Mouse (Mus musculus): Measurements from ENCODE around the gene Ogdhl. TPM values are rescaled to one million over a fixed set of nuclear protein-coding genes. Genes with fewer than 3 reads are reported as not detected.

The Ogdhl gene
- total and polyA plus RNA-seq, 2 experiments from 2014 or later, result 6.5 to 13.1 TPM

- H3K27me3 ChIP-seq (ENCODE audit: control insufficient read depth, insufficient read depth, low read length), result no peaks in the 10 kb centered on the region
- ATAC-seq (ENCODE audit: insufficient read depth, low read depth) (no peak), DNase-seq (ENCODE audit: low spot score) (no peak)
- WGBS, result 87% methylated on average over 2 of the region's 2 CpGs
- H3K27ac ChIP-seq (ENCODE audit: low read depth), result no peak overlapping the region
- no peaks in the 10 kb centered on the region for H3K9me3 ChIP-seq (replicated peaks; ENCODE audit: control insufficient read depth, low read length)
- no peak overlapping the region for H3K4me3 ChIP-seq (ENCODE audit: low read depth, low read length)
- TF ChIP-seq EP300 (IDR thresholded peaks at IDR 0.05; ENCODE audit: low read depth) (no peak), CTCF (IDR thresholded peaks at IDR 0.05; ENCODE audit: low read depth) (no peak)
- no peaks in the 10 kb centered on the region for H3K36me3 ChIP-seq (replicated peaks; ENCODE audit: control insufficient read depth, insufficient read depth, low read length)
- no peak overlapping the region for H3K9ac ChIP-seq (replicated peaks; ENCODE audit: low read depth, low read length)
- no peaks in the 10 kb centered on the region for H3K4me1 ChIP-seq (ENCODE audit: control insufficient read depth, insufficient read depth)
- H3K4me2 ChIP-seq (ENCODE audit: low read depth, low read length), result no peak overlapping the region
Observed at GRCm38 (mm10) chr14:32311381-32312035, 10.3 kb upstream of the Ogdhl start.

- no peak for ATAC-seq (ENCODE audit: insufficient read depth, low read depth)
Observed at GRCm38 (mm10) chr14:32317822-32318221, 4.0 kb upstream of the Ogdhl start.

GRCm38 (mm10) chr14:32323221-32323620, 1.4 kb downstream of the Ogdhl start:
- 83% methylated on average over 5 of the region's 5 CpGs for WGBS
- no peak for DNase-seq (ENCODE audit: low spot score)
- Histone ChIP-seq H3K9me3 (replicated peaks; ENCODE audit: control insufficient read depth, low read length) (no peaks in the 10 kb centered on the region), H3K27me3 (ENCODE audit: control insufficient read depth, insufficient read depth, low read length) (0 out of 2 replicates have a peak, but pooled peaks cover 4% of the 10 kb centered on the region), H3K4me1 (ENCODE audit: control insufficient read depth, insufficient read depth) (no peaks in the 10 kb centered on the region), H3K36me3 (replicated peaks; ENCODE audit: control insufficient read depth, insufficient read depth, low read length) (no peaks in the 10 kb centered on the region), H3K4me3 (ENCODE audit: low read depth, low read length) (no peak overlapping the region), H3K9ac (replicated peaks; ENCODE audit: low read depth, low read length) (no peak overlapping the region), H3K27ac (ENCODE audit: low read depth) (no peak overlapping the region), H3K4me2 (ENCODE audit: low read depth, low read length) (no peak overlapping the region)
- TF ChIP-seq CTCF (IDR thresholded peaks at IDR 0.05; ENCODE audit: low read depth) (no peak), EP300 (IDR thresholded peaks at IDR 0.05; ENCODE audit: low read depth) (no peak)
- ATAC-seq (ENCODE audit: insufficient read depth, low read depth), result no peak

More at GRCm38 (mm10) chr14:32317822-32318221, 4.0 kb upstream of the Ogdhl start:
- H3K27ac ChIP-seq (ENCODE audit: low read depth), result no peak overlapping the region
- no peak overlapping the region for H3K4me2 ChIP-seq (ENCODE audit: low read depth, low read length)
- H3K36me3 ChIP-seq (replicated peaks; ENCODE audit: control insufficient read depth, insufficient read depth, low read length), result no peaks in the 10 kb centered on the region
- 0 out of 2 replicates have a peak, but pooled peaks cover 4% of the 10 kb centered on the region for H3K27me3 ChIP-seq (ENCODE audit: control insufficient read depth, insufficient read depth, low read length)
- no peak for DNase-seq (ENCODE audit: low spot score)
- no peak overlapping the region for H3K4me3 ChIP-seq (ENCODE audit: low read depth, low read length)
- H3K4me1 ChIP-seq (ENCODE audit: control insufficient read depth, insufficient read depth), result no peaks in the 10 kb centered on the region
- no peak overlapping the region for H3K9ac ChIP-seq (replicated peaks; ENCODE audit: low read depth, low read length)
- no peak for TF ChIP-seq CTCF (IDR thresholded peaks at IDR 0.05; ENCODE audit: low read depth)
- no peak for TF ChIP-seq EP300 (IDR thresholded peaks at IDR 0.05; ENCODE audit: low read depth)
- H3K9me3 ChIP-seq (replicated peaks; ENCODE audit: control insufficient read depth, low read length), result no peaks in the 10 kb centered on the region
- WGBS, result 12% methylated on average over 4 of the region's 4 CpGs

- ATAC-seq (ENCODE audit: insufficient read depth, low read depth), result no peak
- Histone ChIP-seq H3K27ac (ENCODE audit: low read depth) (no peak overlapping the region), H3K27me3 (ENCODE audit: control insufficient read depth, insufficient read depth, low read length) (no peaks in the 10 kb centered on the region), H3K4me1 (ENCODE audit: control insufficient read depth, insufficient read depth) (no peaks in the 10 kb centered on the region), H3K4me3 (ENCODE audit: low read depth, low read length) (no peak overlapping the region), H3K9me3 (replicated peaks; ENCODE audit: control insufficient read depth, low read length) (no peaks in the 10 kb centered on the region), H3K9ac (replicated peaks; ENCODE audit: low read depth, low read length) (no peak overlapping the region), H3K36me3 (replicated peaks; ENCODE audit: control insufficient read depth, insufficient read depth, low read length) (no peaks in the 10 kb centered on the region), H3K4me2 (ENCODE audit: low read depth, low read length) (no peak overlapping the region)
- 84% methylated on average over 9 of the region's 9 CpGs for WGBS
- no peak for DNase-seq (ENCODE audit: low spot score)
- TF ChIP-seq CTCF (IDR thresholded peaks at IDR 0.05; ENCODE audit: low read depth) (no peak), EP300 (IDR thresholded peaks at IDR 0.05; ENCODE audit: low read depth) (no peak)
Observed at GRCm38 (mm10) chr14:32327366-32327765, 5.5 kb downstream of the Ogdhl start.

GRCm38 (mm10) chr14:32332515-32333445, 11.0 kb downstream of the Ogdhl start:
- no peak overlapping the region for H3K27ac ChIP-seq (ENCODE audit: low read depth)
- H3K27me3 ChIP-seq (ENCODE audit: control insufficient read depth, insufficient read depth, low read length), result no peaks in the 10 kb centered on the region
- no peak for ATAC-seq (ENCODE audit: insufficient read depth, low read depth)
- no peaks in the 10 kb centered on the region for H3K4me1 ChIP-seq (ENCODE audit: control insufficient read depth, insufficient read depth)
- WGBS, result 83% methylated on average over 20 of the region's 20 CpGs
- H3K9me3 ChIP-seq (replicated peaks; ENCODE audit: control insufficient read depth, low read length), result no peaks in the 10 kb centered on the region
- TF ChIP-seq CTCF (IDR thresholded peaks at IDR 0.05; ENCODE audit: low read depth) (no peak), EP300 (IDR thresholded peaks at IDR 0.05; ENCODE audit: low read depth) (no peak)
- no peak overlapping the region for H3K4me3 ChIP-seq (ENCODE audit: low read depth, low read length)
- no peak overlapping the region for H3K9ac ChIP-seq (replicated peaks; ENCODE audit: low read depth, low read length)
- no peak for DNase-seq (ENCODE audit: low spot score)
- H3K36me3 ChIP-seq (replicated peaks; ENCODE audit: control insufficient read depth, insufficient read depth, low read length), result no peaks in the 10 kb centered on the region
- H3K4me2 ChIP-seq (ENCODE audit: low read depth, low read length), result no peak overlapping the region

Measured in heart, postnatal 0 days (tissue).